Mouse (Mus musculus): ENCODE data around the gene Arhgap11a.

Gene Arhgap11a

DNA sequence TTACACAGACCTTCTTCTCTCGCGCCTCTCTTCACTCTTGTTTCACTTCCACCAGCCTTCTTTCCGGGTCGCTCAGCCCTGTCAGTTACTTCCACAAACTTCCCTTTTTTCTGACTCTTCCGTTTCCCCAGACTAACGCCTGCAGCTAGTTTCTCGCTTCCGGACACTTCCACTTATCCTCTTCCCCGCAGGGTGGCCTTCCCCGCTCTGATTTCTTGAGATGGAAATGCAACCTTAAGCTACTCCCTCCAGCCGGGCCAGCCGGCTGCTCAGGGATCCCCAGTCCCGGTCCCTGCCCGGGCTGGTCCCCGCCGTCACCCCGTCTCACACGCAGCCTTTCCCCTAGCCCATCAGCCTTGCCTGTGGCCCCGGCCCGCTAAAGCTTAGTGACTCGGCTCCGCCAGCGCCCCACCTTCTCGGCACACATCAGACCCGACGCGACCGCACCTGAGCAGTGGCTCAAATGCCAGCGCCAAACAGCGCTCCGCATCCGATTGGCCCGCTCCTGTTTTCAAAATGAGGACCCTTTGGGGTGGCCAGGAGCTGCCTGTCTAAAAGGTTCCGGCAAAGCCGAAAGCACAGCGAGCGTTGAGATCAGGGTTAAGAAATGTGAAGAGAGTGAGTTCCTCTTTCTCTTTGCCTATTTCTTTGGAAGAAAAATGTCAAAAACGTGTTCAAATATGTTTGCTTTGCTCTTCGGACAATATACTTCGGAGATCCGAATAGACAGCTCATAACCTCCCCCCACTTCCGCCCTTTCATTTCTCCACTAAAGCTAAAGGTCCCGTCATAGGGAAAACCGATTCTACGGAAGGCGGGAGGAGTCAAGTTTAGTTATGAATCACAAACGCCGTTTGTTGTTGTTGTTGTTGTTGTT lies at the start of gene Arhgap11a:
Gene Arhgap11a (minus strand): TSS at position 417 of the 877 bp plus-strand sequence.
- DNase-seq = peak; percentile 92

DNA sequence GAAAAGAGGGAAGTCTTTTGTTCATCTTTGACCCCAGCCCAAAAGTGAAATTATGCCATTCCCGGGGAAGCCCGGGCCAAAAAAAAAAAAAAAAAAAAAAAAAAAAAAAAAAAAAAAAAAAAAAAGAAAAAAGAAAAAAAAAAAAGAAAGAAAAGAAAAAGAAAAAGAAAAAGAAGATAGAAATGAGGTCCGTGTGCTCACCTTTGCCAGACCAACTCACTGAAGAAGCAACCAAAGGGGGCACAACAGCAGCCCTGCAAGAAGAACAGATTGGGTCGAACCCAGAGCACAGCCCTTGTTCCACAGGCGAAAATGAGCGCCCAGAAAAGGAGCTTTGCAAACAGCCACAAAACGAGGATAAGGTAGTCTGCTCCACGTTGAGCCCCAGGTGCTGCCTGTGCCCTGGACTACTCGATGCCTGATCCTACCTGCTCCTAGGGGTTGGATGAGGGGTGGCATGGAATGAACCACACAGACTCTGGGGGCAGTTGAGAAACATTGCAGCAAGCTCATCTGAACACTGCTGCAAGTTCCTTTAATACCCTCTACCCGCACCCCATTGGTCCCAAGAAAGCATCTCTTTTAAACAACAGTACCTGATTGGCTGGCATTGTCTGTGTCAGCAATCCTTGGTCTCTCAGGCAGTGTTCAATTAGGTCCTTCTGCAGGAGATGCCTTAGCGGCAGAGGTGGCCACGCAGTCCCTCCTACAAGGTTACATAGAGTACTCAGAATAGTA lies 45.1 kb upstream of the Arhgap11a start:
- no peak for DNase-seq

DNA sequence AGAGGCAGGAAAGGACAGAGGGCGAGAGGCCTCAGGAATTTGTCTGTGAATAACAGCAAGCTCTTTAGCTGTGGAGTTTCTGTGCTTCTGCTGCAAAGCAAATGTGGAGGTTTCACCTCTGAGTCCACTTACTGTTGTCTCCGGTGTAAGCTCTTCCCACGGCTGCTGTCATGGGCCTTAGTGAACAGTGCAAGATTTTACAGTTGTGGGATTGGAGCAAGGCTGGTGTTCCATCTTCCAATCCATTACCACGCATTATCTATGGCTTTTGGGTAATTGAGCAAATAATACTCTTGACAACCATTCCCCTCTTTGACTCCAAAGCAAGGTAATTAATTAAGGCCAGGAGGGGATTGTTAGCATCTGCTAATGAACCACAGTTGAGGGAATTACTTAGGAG lies 38.7 kb upstream of the Arhgap11a start:
- DNase-seq = no peak

DNA sequence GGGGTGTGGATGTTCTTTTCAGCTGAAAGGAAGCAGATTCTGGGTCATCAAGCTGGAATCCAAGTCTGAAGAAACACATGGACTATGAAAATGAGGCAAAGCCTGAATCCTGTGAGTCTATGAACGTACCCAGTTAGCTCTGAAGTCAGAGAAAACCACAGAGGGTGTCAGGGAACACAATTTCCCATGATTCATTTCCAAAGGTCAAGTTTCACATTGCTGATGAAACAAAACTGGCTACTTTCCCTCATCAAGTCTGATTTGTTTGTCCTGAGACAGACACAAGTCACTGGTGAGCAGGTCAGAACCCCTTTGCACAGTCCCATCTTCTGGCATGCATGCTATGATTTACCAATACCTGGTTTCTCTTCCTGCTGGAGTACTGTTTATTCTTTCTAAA lies 37.6 kb upstream of the Arhgap11a start:
- no peak for DNase-seq

DNA sequence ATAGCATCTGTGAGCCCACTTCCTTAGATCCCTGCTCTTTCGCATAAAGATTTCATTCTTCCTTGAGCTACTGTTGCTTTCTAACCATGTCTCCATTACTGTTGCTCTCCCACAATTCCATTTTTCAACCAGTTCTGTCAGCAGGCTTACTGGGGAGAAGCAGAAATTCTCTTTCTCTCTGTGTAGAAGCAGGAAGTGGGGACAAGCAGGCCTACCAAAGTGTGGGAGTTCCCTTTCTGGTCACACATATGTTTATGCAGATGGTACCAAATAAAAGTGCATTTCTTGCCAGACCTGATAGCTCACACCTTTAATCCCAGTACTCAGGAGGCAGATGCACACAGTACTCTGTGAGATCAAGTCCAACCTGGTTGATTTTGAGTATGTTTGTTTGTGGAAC lies 21.7 kb upstream of the Arhgap11a start:
- DNase-seq = no peak

DNA sequence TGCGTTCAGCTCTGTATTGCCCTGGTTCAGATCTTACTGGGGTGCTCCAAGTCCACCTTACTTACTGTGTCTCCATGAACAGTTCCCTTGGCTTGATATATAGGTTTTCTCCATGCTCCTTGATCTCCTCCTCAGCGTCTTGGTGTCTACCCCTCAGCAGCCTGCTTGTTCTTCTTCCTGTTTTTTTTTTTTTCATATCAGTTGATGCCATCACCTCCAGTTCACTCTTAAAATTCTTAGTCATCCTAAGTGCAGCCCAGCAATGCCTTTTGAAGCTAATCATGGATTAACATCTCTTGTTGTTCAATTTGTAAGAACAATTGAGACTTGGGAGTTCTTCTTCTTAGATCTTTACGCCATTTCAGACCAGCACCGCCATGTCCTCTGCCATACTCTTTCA lies 19.9 kb upstream of the Arhgap11a start:
- no peak for DNase-seq

DNA sequence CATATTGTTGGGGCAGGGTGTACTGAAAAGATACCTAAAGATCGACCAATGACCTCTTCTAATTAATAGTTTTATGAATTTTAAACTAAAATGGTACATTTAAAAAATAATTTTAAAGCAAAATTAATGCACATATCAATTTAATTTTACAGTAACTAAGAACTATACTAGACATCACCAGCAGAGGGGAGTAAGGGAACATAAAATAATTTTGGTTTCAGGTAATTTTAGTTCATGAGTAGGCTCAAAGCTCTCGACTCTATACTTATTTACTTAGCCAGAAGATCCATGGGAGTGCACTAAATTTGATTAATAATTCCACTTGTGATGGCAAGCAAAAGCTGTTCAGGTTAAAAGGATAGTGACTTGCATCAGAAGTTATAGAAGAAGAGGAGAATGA lies 17.7 kb upstream of the Arhgap11a start:
- DNase-seq = no peak

DNA sequence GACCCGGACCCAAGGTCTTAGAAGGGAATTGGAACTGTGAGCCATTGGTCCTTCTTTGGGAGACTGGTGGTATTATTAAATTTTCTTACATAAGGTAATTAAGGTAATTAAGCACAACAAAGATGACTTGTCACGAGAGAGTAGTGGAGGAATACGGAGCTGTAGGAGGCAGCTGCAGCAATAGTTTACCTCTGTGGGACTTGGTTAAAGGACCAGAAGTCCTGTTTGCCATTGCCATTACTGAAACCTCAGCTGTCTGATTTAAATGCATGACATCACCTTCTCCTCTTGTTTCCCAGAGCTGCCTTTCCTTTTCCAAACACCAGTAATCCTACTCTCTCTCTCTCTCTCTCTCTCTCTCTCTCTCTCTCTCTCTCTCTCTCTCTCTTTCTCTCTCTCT lies 680 bp upstream of the Arhgap11a start:
- peak; percentile 5 for DNase-seq

DNA sequence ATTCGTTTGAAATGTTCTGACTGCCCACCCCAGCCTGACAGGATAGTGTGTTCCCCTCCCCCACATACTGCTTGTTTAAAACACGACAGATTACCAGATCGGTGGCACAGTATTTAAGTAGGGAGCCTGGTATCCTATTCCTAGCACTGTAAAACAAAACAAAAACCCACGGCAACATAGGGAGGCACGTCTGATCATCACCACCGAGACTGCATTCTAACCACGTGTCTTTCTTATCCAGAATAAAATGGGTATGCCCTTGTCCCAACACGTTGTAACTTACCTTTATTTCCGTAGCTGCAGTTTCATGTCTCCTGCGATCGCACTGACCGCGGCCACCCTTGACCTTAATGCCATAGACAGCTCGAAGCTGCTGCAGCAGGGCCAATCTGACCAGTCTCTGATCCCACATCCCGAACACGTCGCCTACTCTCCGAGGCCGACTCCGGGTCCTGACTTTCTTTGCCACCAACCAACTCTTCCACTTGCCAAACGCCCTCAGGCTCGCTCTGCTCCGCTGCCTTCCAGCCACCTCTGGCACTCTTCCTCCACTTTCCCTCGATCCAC lies 700 bp downstream of the Arhgap11a start:
- DNase-seq = no peak

DNA sequence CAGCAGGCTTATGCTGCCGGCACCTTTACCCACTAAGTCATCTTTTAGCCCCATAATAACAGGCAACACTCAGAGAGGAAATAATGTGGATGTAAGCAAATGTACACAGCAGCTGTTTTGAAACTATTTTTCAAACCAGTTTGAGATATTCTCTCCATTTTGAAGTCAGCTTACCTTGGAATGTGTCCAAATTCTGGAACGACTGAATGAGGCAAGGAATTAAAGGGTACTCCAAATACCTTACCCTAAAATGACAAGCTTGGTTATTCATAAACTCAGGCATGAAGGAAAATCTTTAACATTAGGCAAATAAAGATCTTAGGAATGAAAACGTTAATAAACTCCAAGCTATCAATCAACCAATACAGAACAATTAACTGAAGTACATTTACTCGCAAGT lies 3.4 kb downstream of the Arhgap11a start:
- DNase-seq = no peak

DNA sequence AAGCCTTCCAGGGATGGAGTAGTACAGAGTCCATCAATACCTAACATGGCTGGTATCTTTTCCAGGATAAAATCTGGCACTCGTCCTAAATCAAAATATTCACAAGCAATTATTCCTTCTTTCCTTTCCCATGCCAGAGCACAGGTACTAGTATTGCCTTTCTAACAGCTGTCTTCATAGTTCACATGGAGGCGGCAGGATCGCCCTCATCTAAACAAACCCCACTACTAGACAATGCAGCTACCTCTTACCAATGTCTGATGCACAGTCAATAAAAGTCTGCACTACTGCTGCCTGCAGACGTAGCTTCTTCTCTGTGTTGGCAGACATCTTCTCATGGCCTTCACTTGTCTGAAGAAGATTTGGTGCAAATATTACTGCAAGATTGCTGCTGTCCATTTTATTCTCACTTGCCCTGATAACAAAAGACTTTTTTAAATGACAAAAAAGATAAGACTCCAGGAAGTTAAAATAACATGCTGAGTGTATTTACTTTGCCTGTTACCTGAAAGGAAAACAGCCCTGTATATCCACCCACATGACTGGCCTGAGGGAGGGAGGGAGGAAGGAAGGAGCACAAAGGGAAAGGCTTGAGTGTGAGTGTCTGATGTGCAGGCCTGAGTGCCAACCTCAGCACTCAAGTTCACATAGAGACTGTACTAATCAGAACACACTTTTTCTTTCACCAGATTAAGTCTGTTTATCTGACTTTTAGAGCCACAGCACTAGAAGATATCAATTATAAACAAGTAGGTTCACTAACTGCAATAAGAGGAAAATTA lies 6.6 kb downstream of the Arhgap11a start:
- no peak for DNase-seq

DNA sequence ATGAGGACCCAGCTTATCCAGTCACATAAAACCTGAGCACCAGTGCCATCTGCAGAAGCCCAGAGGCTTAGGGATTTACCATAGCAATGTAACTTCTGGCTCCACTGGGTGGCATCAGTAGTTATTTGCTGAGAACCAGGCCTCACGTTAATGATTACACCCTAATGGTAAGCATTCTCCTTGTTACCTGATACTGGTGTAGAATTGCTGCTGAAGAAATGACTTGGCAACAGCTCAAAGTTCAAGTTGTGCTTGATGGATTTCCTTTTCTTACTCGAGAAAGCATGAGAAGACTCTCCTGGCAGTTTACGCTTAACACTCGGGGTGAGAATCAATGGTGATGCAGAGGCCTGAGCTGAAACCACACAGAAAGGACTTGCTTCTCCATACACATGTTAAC lies 9.0 kb downstream of the Arhgap11a start:
- DNase-seq = peak; percentile 36

DNA sequence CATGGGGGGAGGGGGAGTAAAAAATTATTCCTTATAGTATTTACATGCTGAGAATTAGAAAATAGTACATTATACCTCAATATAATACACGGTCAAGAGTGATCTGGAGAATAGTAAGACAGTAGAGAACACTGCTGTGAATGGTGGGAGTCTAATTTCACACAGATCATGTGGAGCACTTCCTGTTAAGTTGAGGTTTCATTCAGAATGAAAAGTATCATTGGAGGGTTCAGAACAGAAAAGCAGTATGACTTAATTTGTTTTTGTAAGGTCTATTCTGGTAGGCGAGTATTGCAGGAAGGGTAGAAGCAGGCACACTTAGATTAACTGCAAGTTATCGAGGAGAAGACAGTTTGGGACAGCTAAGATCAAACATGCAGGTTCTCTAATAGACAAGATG lies 13.2 kb downstream of the Arhgap11a start:
- no peak for DNase-seq

DNA sequence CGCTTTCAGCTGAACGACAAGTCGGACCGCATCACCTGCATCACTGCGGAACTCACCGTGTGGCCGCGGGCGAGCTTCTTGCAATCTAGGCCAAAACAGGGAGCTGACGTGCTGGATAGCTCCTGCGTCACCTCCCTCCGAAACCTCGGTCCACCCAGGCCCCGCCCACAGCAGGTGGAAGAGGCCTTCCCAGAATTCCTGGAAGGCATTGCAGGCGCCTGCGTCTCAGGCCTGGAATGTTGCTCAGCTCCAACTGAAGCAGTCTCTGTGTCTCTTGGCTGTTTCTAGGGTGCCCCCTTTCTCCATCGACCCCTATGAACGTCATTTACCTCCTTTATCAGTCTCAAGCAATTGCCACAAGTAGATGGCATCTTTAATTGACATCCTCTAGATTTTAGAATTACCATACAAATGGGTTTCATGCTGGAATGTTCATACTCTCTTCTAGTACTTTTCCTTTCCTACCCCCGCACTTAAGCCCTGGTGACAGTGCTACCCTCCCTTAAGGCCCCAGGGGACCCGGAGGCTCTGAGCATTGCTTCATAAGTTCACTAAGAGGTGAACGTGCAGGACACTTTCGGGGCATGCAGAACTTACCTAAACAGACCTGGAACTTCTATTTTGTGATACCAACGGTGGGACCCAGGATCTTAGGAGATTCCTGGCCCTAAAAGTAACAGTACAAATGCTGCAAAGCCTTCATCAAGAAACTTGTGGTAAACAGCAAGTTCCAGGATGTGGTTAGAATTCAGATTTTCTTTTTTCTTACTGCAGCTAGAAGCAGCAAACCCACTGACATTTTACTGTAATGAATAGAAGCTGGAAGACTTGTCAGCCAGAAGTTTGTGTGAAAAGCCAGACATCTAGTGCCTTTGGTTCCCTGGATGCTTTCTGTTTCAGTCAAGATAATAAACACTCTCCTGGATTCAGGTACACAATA lies 19.2 kb downstream of the Arhgap11a start, which contains the start of gene Scg5:
Gene Scg5 (minus strand): TSS at position 179 of the 940 bp plus-strand sequence.
- peak; percentile 47 for DNase-seq

DNA sequence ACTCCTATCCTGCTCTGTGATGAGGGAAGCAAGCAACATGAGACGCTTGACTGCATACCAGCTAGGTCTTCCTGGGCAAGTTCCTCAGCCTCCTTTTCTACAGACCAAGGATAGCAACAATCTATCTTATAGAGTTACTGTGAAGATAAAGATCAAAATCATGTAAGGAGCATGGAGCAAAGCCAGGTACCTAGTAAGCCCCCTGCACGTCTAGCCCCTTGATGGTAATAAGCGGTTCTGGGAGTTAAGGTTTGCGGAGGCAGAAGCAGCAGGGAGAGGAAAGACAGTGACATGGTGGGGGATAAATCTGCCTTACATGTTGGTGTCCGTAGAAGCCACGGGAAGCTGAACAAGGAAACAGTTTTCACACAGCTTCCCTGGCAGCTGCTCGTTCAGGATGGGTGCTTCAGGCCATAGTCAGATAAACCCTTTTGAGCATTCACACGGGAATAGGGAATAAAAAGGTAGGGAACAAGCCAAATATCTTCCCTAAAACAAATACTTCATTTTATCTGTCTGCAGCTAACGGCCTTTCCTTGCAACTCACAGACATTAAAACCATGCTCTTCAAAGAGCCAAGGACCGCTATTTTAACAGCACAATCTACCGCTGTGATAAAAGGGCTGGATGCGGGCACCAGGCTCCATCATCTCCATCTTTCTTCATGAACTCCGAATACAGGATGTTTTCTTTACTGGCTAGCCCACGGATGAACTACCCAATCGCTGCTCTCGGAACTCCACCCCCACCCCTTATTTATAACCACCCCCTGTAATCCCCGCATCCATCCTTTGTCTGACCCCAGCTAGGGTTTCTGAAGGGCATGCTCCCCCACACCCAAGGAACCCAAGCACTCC lies 20.1 kb downstream of the Arhgap11a start:
- no peak for DNase-seq

DNA sequence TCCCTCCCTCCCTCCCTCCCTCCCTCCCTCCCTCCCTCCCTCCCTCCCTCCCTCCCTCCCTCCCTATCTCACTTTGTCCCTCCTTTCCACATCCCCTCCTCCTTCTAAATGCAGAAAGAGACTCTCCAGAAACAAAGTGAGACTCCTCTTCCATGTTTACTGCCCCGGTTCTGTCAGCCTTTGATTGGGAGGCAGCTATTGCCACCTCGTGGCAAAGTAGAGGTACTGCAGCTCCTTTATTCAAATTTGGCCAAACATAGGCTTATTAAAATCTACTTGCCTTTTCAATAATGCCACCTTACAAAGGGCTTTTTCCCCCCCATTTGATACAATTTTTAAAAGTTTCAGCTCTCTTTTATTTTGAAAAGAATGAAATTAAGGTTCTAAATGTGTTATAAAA lies 24.6 kb downstream of the Arhgap11a start:
- DNase-seq = peak; percentile 18

DNA sequence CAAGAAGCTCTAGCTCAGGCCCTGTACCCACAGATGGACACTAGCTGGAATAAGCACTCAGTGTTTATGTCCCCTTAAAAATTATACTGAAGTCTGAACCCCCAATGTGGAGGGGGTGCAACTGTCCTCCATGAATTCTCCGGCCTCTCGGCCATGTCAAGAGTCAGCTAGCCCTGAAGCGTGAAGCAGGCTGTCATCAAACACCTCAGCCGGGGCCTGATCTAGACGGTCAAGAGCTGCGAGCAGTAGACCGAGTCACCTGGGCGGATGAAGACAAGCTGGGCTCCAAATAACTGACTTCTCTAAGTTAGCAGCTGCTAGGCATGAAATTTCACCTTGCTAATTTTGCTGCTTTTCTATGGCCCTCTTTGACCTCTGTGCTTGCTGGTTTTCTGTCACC lies 26.1 kb downstream of the Arhgap11a start:
- DNase-seq = no peak

DNA sequence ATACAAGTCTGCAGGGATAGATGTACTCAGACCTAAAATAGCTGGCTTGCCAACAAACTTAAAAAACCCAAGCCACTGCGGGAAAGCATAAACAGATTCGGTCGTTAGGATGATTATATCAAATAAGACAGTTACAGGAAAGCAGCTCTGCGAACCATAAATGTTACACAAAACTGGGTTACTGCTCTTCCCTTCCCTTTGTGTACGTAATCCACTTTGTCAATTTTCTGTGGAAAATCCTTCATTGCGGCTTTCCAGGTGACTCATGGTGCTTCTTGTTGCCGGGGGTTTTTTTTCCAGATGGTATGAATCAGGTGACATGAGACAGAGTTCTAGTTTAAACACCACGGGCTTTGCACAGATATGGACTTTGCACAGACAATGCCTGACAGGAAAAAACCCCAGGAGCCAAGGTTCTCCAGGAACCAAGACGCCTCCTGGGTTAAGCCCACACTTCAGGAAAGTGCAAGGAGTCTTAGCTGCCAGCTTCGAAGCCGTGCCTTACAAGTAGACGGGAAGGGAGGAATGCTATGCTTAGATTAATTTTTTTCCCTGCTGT lies 27.2 kb downstream of the Arhgap11a start:
- DNase-seq = no peak

DNA sequence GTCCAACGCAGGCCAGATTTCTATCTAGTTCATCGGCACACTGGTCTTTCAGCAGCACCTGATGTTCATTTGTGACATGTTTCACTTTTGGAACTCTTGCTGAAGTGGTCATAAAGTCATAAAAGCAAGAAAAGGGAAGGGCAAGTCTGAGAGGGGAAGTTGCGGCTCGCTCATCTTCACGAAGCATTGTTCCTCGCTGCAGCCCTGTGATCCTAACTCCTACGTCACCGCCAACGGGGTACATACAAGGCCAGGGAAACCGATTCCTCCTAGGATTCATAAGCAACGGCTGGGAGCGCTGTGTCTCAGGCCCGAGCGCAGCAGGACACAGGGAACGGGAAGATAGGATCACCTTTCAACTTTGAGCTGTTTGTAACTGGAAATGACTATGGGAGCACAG lies 28.3 kb downstream of the Arhgap11a start:
- DNase-seq = no peak

Measured in lung, postnatal 14 days (tissue).